Mouse (Mus musculus) bone marrow macrophage, adult 2 months (primary cell): ENCODE results near the gene Tmprss11e.

Source experiments
- CTCF ChIP-seq: IDR thresholded peaks from 2 replicates; pipeline ENCODE4 v1.5.1; 2012; ENCODE audit warnings: low read depth, mild to moderate bottlenecking, low read length, moderate library complexity
- POLR2A ChIP-seq: IDR thresholded peaks from 2 replicates; pipeline ENCODE4 v1.6.1; 2012; ENCODE audit warnings: mild to moderate bottlenecking, low read depth, low read length, borderline replicate concordance

GRCm38 (mm10) chr5:86783059-86783458 is 37.4 kb upstream of the Tmprss11e start:
- no peak for TF ChIP-seq CTCF
- no peak for TF ChIP-seq POLR2A
